Mouse (Mus musculus) thymus, postnatal 14 days (tissue): ENCODE measurements around the gene Ttll12.
A peak's percentile ranks its signal among the peaks of the same experiment; 100 is the strongest.

Experiments
- DNase-seq: peaks from one replicate; pipeline ENCODE4 v3.0.0; 2021

Gene Ttll12

GRCm38 (mm10) chr15:83592260-83593188 is 2.4 kb downstream of the Ttll12 start:
- DNase-seq, result no peak

GRCm38 (mm10) chr15:83591758-83592157 is 3.2 kb downstream of the Ttll12 start:
- no peak for DNase-seq

GRCm38 (mm10) chr15:83590841-83591240 is 4.1 kb downstream of the Ttll12 start:
- no peak for DNase-seq

- DNase-seq, result no peak
Measured at GRCm38 (mm10) chr15:83584741-83585220, 10.2 kb downstream of the Ttll12 start.

- peak; percentile 72 for DNase-seq
Measured at GRCm38 (mm10) chr15:83583419-83584156, 11.4 kb downstream of the Ttll12 start.

GRCm38 (mm10) chr15:83582931-83583330 is 12.0 kb downstream of the Ttll12 start:
- DNase-seq, result no peak

GRCm38 (mm10) chr15:83576651-83577050 is 18.3 kb downstream of the Ttll12 start:
- DNase-seq, result no peak

- DNase-seq, result no peak
Measured at GRCm38 (mm10) chr15:83575543-83575942, 19.4 kb downstream of the Ttll12 start.

GRCm38 (mm10) chr15:83574731-83575351 is 20.1 kb downstream of the Ttll12 start:
- no peak for DNase-seq

GRCm38 (mm10) chr15:83573606-83574005 is 21.4 kb downstream of the Ttll12 start:
- DNase-seq, result no peak

GRCm38 (mm10) chr15:83572132-83572531 is 22.8 kb downstream of the Ttll12 start:
- DNase-seq, result no peak

- DNase-seq, result no peak
Measured at GRCm38 (mm10) chr15:83571636-83572035, 23.3 kb downstream of the Ttll12 start.

- DNase-seq, result peak; percentile 45
Measured at GRCm38 (mm10) chr15:83570641-83571040, 24.3 kb downstream of the Ttll12 start.

GRCm38 (mm10) chr15:83569682-83570081 is 25.3 kb downstream of the Ttll12 start:
- no peak for DNase-seq

GRCm38 (mm10) chr15:83568544-83568943 is 26.4 kb downstream of the Ttll12 start:
- DNase-seq, result no peak

- DNase-seq, result no peak
Measured at GRCm38 (mm10) chr15:83567728-83568127, 27.2 kb downstream of the Ttll12 start.

GRCm38 (mm10) chr15:83566006-83566405 is 29.0 kb downstream of the Ttll12 start:
- no peak for DNase-seq

GRCm38 (mm10) chr15:83565434-83565833 is 29.5 kb downstream of the Ttll12 start:
- DNase-seq, result no peak

GRCm38 (mm10) chr15:83563857-83564651 is 30.9 kb downstream of the Ttll12 start:
- peak; percentile 69 for DNase-seq

- peak; percentile 84 for DNase-seq
Measured at GRCm38 (mm10) chr15:83563327-83563856, 31.6 kb downstream of the Ttll12 start, which contains the start of the genes Tspo and Mcat. Gene Tspo (plus strand): TSS chr15:83563592. Gene Mcat (minus strand): TSS chr15:83563787.

GRCm38 (mm10) chr15:83562626-83563270 is 32.2 kb downstream of the Ttll12 start:
- DNase-seq, result peak; percentile 86
